Mouse (Mus musculus): ENCODE data around the gene Map3k7. TPM values are rescaled to one million over a fixed set of nuclear protein-coding genes. Genes with fewer than 3 reads are reported as not detected.

Gene Map3k7
- 2.3 and 3.0 TPM in 2 replicates for polyA plus RNA-seq (2021; fragmentation: Nextera tagmentation)
- long read RNA-seq, experiment 1, full-length matches to known transcripts: 2 of 13 reads
- long read RNA-seq, experiment 1, partial matches to known transcripts: 4 of 13 reads
- long read RNA-seq, experiment 1, other reads (novel, unspliced or antisense): 7 of 13 reads
- long read RNA-seq, experiment 2, partial matches to known transcripts: 7 of 16 reads
- long read RNA-seq, experiment 2, other reads (novel, unspliced or antisense): 9 of 16 reads

DNA sequence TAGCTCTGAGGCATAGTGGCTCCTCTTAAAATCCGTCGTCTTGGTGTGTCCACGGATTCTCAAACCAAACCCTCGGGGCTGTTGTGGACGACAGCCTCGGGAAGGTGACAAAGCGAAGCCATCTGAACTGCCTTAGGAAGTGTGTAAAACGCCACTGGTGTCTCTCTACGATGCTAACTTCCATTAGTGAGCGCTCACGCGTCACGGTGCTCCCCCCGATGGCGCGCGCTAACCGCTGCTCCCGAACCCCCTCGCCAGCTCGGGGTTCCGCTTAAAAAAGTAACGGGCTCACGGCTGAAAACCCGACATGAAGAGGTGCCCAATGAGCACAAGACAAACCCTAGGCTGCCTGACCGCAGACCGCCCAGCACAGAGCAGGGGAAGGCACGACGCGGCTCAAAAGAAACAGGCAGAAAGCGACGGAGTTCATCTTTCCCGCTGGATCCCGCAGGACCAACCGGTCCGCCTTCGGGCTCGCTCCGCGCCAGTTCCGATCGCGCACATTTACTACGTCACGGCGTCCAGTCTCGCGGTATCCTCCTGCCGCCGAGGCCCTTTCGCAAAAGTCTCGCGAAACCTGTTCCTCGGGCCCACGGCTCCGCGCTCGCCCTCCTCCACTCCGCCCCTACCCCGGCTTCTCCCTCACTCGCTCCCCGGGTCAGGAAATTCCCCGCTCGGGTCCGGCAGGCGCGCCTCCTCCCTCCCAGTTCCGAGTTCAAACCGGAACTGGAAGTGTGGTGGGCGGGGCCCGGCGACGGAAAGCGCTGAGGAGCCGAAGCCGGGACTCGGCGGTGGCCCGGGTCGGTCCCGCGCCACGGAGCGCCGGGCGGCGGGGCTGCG is at the start of gene Map3k7:
TSS of gene Map3k7 (plus strand) at position 744 of the 840 bp plus-strand sequence.

